Mouse (Mus musculus) liver, embryonic 14.5 days (tissue): ENCODE measurements at regions not wholly inside any gene's neighbourhood (a gene's known extent, or its start where the extent isn't known, plus 50 kb on each side); places are given as distances from the start of the nearest gene placed in this dataset.

ENCODE experiments used
- ATAC-seq: fragments of 200-750 bp; cut with Nextera tagmentation; 2 replicates; pipeline ENCODE4 v1.8.0; 2017; ENCODE audit warnings: moderate number of reproducible peaks, mild to moderate bottlenecking, moderate library complexity; ENCODE audit not compliant: insufficient read depth
- DNase-seq, 3 experiments: peaks; one replicate each; pipeline ENCODE4 v3.0.0-alpha.2; 2012 to 2013; ENCODE audit warnings: low read depth in 3 of 3, low spot score in 3 of 3
- H3K27ac ChIP-seq: fragments of 300-500 bp; sonication (generic); 2 replicates; pipeline ENCODE4 v1.5.1; 2014; ENCODE audit warnings: moderate library complexity, mild to moderate bottlenecking, control low read depth, inconsistent platforms
- H3K27me3 ChIP-seq: fragments of 300-500 bp; sonication (generic); 2 replicates; pipeline ENCODE4 v1.6.1; 2014; ENCODE audit warnings: mild to moderate bottlenecking, low read length, moderate library complexity; ENCODE audit not compliant: control insufficient read depth, insufficient read depth
- H3K36me3 ChIP-seq: fragments of 300-500 bp; sonication (generic); replicated peaks from 2 replicates; pipeline ENCODE4 v1.6.1; 2014; ENCODE audit warnings: low read depth; ENCODE audit not compliant: control insufficient read depth, insufficient read depth
- H3K4me1 ChIP-seq, 2 experiments: fragments of 200-500 bp in 1 of 2; fragments of 300-500 bp in 1 of 2; sonication (generic) in 1 of 2; replicated peaks; 2 replicates each; pipeline ENCODE4 v1.6.1; 2012 to 2014; ENCODE audit warnings: antibody characterized with exemption in 1 of 2, inconsistent platforms in 1 of 2, low read length in 1 of 2; ENCODE audit not compliant: control insufficient read depth in 2 of 2, insufficient read depth in 2 of 2
- H3K4me2 ChIP-seq: fragments of 300-500 bp; sonication (generic); 2 replicates; pipeline ENCODE4 v1.6.1; 2014; ENCODE audit warnings: low read depth, mild to moderate bottlenecking, control low read depth, moderate library complexity
- H3K4me3 ChIP-seq, 2 experiments: fragments of 200-500 bp in 1 of 2; fragments of 300-500 bp in 1 of 2; sonication (generic) in 1 of 2; 2 replicates each; pipeline ENCODE4 v1.5.1; 2012 to 2014; ENCODE audit warnings: low read depth in 2 of 2, low read length in 2 of 2, mild to moderate bottlenecking in 2 of 2, control low read depth in 1 of 2, inconsistent platforms in 1 of 2, moderate library complexity in 1 of 2; ENCODE audit not compliant: insufficient read depth in 1 of 2
- H3K9ac ChIP-seq: fragments of 300-500 bp; sonication (generic); replicated peaks from 2 replicates; pipeline ENCODE4 v1.6.1; 2014; ENCODE audit warnings: mild to moderate bottlenecking, control low read depth, moderate library complexity
- H3K9me3 ChIP-seq: fragments of 300-500 bp; sonication (generic); 2 replicates; pipeline ENCODE4 v1.6.1; 2016; ENCODE audit warnings: low read length, mixed read lengths; ENCODE audit not compliant: control insufficient read depth
- CTCF ChIP-seq: IDR thresholded peaks from 2 replicates; pipeline ENCODE4 v1.5.1; 2016; ENCODE audit warnings: antibody characterized with exemption, low read depth, control low read depth
- EP300 ChIP-seq: IDR thresholded peaks from 2 replicates; pipeline ENCODE4 v1.6.1; 2016; ENCODE audit warnings: antibody characterized with exemption, low read depth
- WGBS: fragments of 180-500 bp; shearing (Covaris S2); extraction: QIAGEN DNeasy Blood & Tissue Kit; methylation state at CpG from one replicate; pipeline ENCODE4 v1.1.7; 2014; ENCODE audit not compliant: insufficient replicate concordance; 5-methylcytosine and 5-hydroxymethylcytosine counted together

GRCm38 (mm10) chr8:25340729-25341128 lies 516.6 kb upstream of the Adam5 start:
- DNase-seq = no peak
- H3K27me3 ChIP-seq = no peaks in the 10 kb centered on the region
- TF ChIP-seq CTCF (no peak), EP300 (no peak)
- no peak overlapping the region for H3K27ac ChIP-seq
- no peak for ATAC-seq
- H3K9ac ChIP-seq = no peak overlapping the region
- WGBS = 56% methylated on average over 2 of the region's 2 CpGs
- H3K4me1 ChIP-seq = no peaks in the 10 kb centered on the region
- no peak overlapping the region for H3K4me2 ChIP-seq
- H3K36me3 ChIP-seq = no peaks in the 10 kb centered on the region
- H3K4me3 ChIP-seq = no peak overlapping the region
- H3K9me3 ChIP-seq = no peaks in the 10 kb centered on the region

GRCm38 (mm10) chr8:25332120-25332607 lies 508.0 kb upstream of the Adam5 start:
- H3K4me3 ChIP-seq = no peak overlapping the region
- 64% methylated on average over 8 of the region's 8 CpGs for WGBS
- H3K27ac ChIP-seq = no peak overlapping the region
- H3K9ac ChIP-seq = no peak overlapping the region
- DNase-seq (no peak), ATAC-seq (no peak)
- no peak for TF ChIP-seq CTCF
- TF ChIP-seq EP300 = no peak
- no peak overlapping the region for H3K4me2 ChIP-seq
- H3K36me3 ChIP-seq = no peaks in the 10 kb centered on the region
- no peaks in the 10 kb centered on the region; a peak in 1 of 4 replicates for H3K4me1 ChIP-seq
- H3K9me3 ChIP-seq = no peaks in the 10 kb centered on the region
- no peaks in the 10 kb centered on the region for H3K27me3 ChIP-seq

- Histone ChIP-seq H3K4me2 (no peak overlapping the region), H3K9me3 (no peaks in the 10 kb centered on the region), H3K9ac (no peak overlapping the region), H3K4me1 (no peaks in the 10 kb centered on the region; a peak in 1 of 4 replicates), H3K36me3 (no peaks in the 10 kb centered on the region), H3K4me3 (no peak overlapping the region), H3K27me3 (no peaks in the 10 kb centered on the region), H3K27ac (no peak overlapping the region)
- DNase-seq (no peak), ATAC-seq (no peak)
- 16% methylated on average over 7 of the region's 7 CpGs for WGBS
- TF ChIP-seq EP300 = no peak
- TF ChIP-seq CTCF = no peak
Observed at GRCm38 (mm10) chr8:25331161-25331776, 507.1 kb upstream of the Adam5 start.

GRCm38 (mm10) chr8:25329791-25330190 lies 505.6 kb upstream of the Adam5 start:
- H3K4me1 ChIP-seq = no peaks in the 10 kb centered on the region; a peak in 1 of 4 replicates
- no peaks in the 10 kb centered on the region for H3K27me3 ChIP-seq
- no peak overlapping the region for H3K27ac ChIP-seq
- no peaks in the 10 kb centered on the region for H3K36me3 ChIP-seq
- H3K4me2 ChIP-seq = no peak overlapping the region
- H3K9me3 ChIP-seq = no peaks in the 10 kb centered on the region
- no peak overlapping the region for H3K9ac ChIP-seq
- no peak for TF ChIP-seq CTCF
- TF ChIP-seq EP300 = no peak
- WGBS = 50% methylated on average over 1 of the region's 1 CpGs
- H3K4me3 ChIP-seq = no peak overlapping the region
- DNase-seq (no peak), ATAC-seq (no peak)

GRCm38 (mm10) chr8:25328318-25328717 lies 504.1 kb upstream of the Adam5 start:
- H3K9me3 ChIP-seq = no peaks in the 10 kb centered on the region
- H3K4me2 ChIP-seq = no peak overlapping the region
- ATAC-seq (no peak), DNase-seq (no peak)
- no peaks in the 10 kb centered on the region for H3K27me3 ChIP-seq
- H3K4me1 ChIP-seq = no peaks in the 10 kb centered on the region; a peak in 1 of 4 replicates
- WGBS = 32% methylated on average over 3 of the region's 3 CpGs
- H3K4me3 ChIP-seq = no peak overlapping the region
- no peak overlapping the region for H3K27ac ChIP-seq
- no peaks in the 10 kb centered on the region for H3K36me3 ChIP-seq
- no peak overlapping the region for H3K9ac ChIP-seq
- TF ChIP-seq EP300 = no peak
- no peak for TF ChIP-seq CTCF
